Mouse (Mus musculus): Measurements from ENCODE around the gene Col6a1.

- TF ChIP-seq ZC3H11A (IDR thresholded peaks at IDR 0.05; ENCODE audit: borderline replicate concordance, low read depth, low read length) = no peak
- no peak for TF ChIP-seq CHD2 (IDR thresholded peaks at IDR 0.05; ENCODE audit: low read depth, low read length)
- no peak for TF ChIP-seq ZNF384 (IDR thresholded peaks at IDR 0.05; ENCODE audit: low read depth, low read length)
These were observed 5.8 kb upstream of the Col6a1 start for GRCm38 (mm10) chr10:76731621-76732239.
